Mouse (Mus musculus) heart, embryonic 12.5 days (tissue): ENCODE measurements around the gene Snx1. TPM values are rescaled to one million over a fixed set of nuclear protein-coding genes. Genes with fewer than 3 reads are reported as not detected.
A peak's percentile ranks its signal among the peaks of the same experiment; 100 is the strongest.

Source experiments
- ATAC-seq: fragments of 200-750 bp; cut with Nextera tagmentation; 2 replicates; pipeline ENCODE4 v1.8.0; 2017; ENCODE audit warnings: moderate TSS enrichment, moderate library complexity; ENCODE audit not compliant: insufficient number of reproducible peaks, low FRiP score
- H3K27ac ChIP-seq: fragments of 300-500 bp; sonication (generic); 2 replicates; pipeline ENCODE4 v1.5.1; 2016; ENCODE audit warnings: mild to moderate bottlenecking, moderate library complexity; ENCODE audit not compliant: poor library complexity, severe bottlenecking
- H3K27me3 ChIP-seq: fragments of 300-500 bp; sonication (generic); replicated peaks from 2 replicates; pipeline ENCODE4 v1.6.1; 2016; ENCODE audit warnings: mild to moderate bottlenecking, moderate library complexity
- H3K36me3 ChIP-seq: fragments of 300-500 bp; sonication (generic); 2 replicates; pipeline ENCODE4 v1.6.1; 2016; ENCODE audit warnings: mild to moderate bottlenecking, moderate library complexity
- H3K4me1 ChIP-seq: fragments of 300-500 bp; sonication (generic); replicated peaks from 2 replicates; pipeline ENCODE4 v1.6.1; 2016; ENCODE audit warnings: mild to moderate bottlenecking
- H3K4me2 ChIP-seq: fragments of 300-500 bp; sonication (generic); 2 replicates; pipeline ENCODE4 v1.6.1; 2016; ENCODE audit warnings: mild to moderate bottlenecking, moderate library complexity
- H3K4me3 ChIP-seq: fragments of 300-500 bp; sonication (generic); 2 replicates; pipeline ENCODE4 v1.5.1; 2016; ENCODE audit warnings: mild to moderate bottlenecking
- H3K9ac ChIP-seq: fragments of 300-500 bp; sonication (generic); 2 replicates; pipeline ENCODE4 v1.6.1; 2016; ENCODE audit warnings: mild to moderate bottlenecking, moderate library complexity
- H3K9me3 ChIP-seq: fragments of 300-500 bp; sonication (generic); replicated peaks from 2 replicates; pipeline ENCODE4 v1.6.1; 2016; ENCODE audit warnings: mild to moderate bottlenecking, moderate library complexity
- WGBS: fragments of 180-500 bp; shearing (Covaris S2); methylation state at CpG from one replicate; pipeline ENCODE4 v1.1.7; 2016; 5-methylcytosine and 5-hydroxymethylcytosine counted together
- polyA plus RNA-seq: library from polyadenylated mRNA; unstranded; fragments of >200 nt; fragmentation: Nextera tagmentation; extraction: Ambion mirVana; gene quantifications from 2 replicates; pipeline ENCODE4 v1.2.1, GENCODE M21; 2016

Snx1 gene
- polyA plus RNA-seq, 1 experiment from 2014 or later = 68.8 TPM

- WGBS = 74% methylated on average over 3 of the region's 3 CpGs
- no peaks in the 10 kb centered on the region for H3K9me3 ChIP-seq
- H3K4me2 ChIP-seq = no peak overlapping the region
- H3K4me3 ChIP-seq = no peak overlapping the region
- ATAC-seq = no peak
- H3K36me3 ChIP-seq = peaks cover 26% of the 10 kb centered on the region
- peaks cover 10% of the 10 kb centered on the region for H3K4me1 ChIP-seq
- H3K27me3 ChIP-seq = no peaks in the 10 kb centered on the region
- no peak overlapping the region for H3K27ac ChIP-seq
- H3K9ac ChIP-seq = no peak overlapping the region
These were observed 12.0 kb downstream of the Snx1 start for GRCm38 (mm10) chr9:66114341-66114740.

- no peak overlapping the region for H3K4me3 ChIP-seq
- peaks cover 10% of the 10 kb centered on the region for H3K4me1 ChIP-seq
- 85% methylated on average over 8 of the region's 8 CpGs for WGBS
- H3K4me2 ChIP-seq = no peak overlapping the region
- H3K9me3 ChIP-seq = no peaks in the 10 kb centered on the region
- H3K27me3 ChIP-seq = no peaks in the 10 kb centered on the region
- H3K36me3 ChIP-seq = peaks cover 50% of the 10 kb centered on the region
- H3K9ac ChIP-seq = no peak overlapping the region
- no peak overlapping the region for H3K27ac ChIP-seq
- ATAC-seq = no peak
These were observed 15.6 kb downstream of the Snx1 start for GRCm38 (mm10) chr9:66110611-66111379.

DNA sequence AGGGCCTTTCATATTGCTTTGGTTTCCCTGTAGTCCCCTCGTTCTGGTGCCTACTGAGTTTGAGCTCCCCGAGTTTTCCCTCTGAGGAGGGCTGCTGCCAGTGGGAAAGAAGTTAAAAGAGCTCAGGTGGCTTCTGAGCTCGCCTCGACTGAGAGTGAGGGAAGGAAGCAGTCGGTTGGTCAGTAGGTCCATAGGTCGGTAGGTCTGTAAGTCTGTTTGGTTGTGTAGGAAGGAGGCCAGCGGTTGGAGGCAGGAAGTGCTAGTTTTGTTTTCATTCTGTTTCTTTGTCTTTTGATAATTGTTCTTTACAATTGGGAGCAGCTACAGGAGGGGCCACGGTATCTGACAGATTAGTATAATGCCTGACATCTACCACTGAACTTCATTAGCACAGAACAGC, 16.3 kb downstream of the Snx1 start:
- no peaks in the 10 kb centered on the region for H3K9me3 ChIP-seq
- H3K4me2 ChIP-seq = no peak overlapping the region
- 70% methylated on average over 8 of the region's 8 CpGs for WGBS
- H3K36me3 ChIP-seq = peaks cover 51% of the 10 kb centered on the region
- no peak overlapping the region for H3K9ac ChIP-seq
- ATAC-seq = no peak
- no peak overlapping the region for H3K27ac ChIP-seq
- H3K4me1 ChIP-seq = peaks cover 10% of the 10 kb centered on the region
- no peaks in the 10 kb centered on the region for H3K27me3 ChIP-seq
- H3K4me3 ChIP-seq = no peak overlapping the region

- 95% methylated on average over 1 of the region's 1 CpGs for WGBS
- H3K4me3 ChIP-seq = no peak overlapping the region
- H3K9ac ChIP-seq = no peak overlapping the region
- no peaks in the 10 kb centered on the region for H3K9me3 ChIP-seq
- H3K4me1 ChIP-seq = peaks cover 10% of the 10 kb centered on the region
- no peak overlapping the region for H3K4me2 ChIP-seq
- no peak for ATAC-seq
- no peak overlapping the region for H3K27ac ChIP-seq
- H3K27me3 ChIP-seq = no peaks in the 10 kb centered on the region
- peaks cover 55% of the 10 kb centered on the region for H3K36me3 ChIP-seq
These were observed 16.8 kb downstream of the Snx1 start for GRCm38 (mm10) chr9:66109574-66109973.

GRCm38 (mm10) chr9:66105168-66105567, 21.2 kb downstream of the Snx1 start:
- H3K4me2 ChIP-seq = no peak overlapping the region
- WGBS = 88% methylated on average over 8 of the region's 8 CpGs
- no peaks in the 10 kb centered on the region for H3K9me3 ChIP-seq
- no peak for ATAC-seq
- peaks cover 77% of the 10 kb centered on the region for H3K36me3 ChIP-seq
- no peak overlapping the region for H3K27ac ChIP-seq
- no peaks in the 10 kb centered on the region for H3K27me3 ChIP-seq
- no peak overlapping the region for H3K9ac ChIP-seq
- H3K4me3 ChIP-seq = no peak overlapping the region
- H3K4me1 ChIP-seq = no peaks in the 10 kb centered on the region

DNA sequence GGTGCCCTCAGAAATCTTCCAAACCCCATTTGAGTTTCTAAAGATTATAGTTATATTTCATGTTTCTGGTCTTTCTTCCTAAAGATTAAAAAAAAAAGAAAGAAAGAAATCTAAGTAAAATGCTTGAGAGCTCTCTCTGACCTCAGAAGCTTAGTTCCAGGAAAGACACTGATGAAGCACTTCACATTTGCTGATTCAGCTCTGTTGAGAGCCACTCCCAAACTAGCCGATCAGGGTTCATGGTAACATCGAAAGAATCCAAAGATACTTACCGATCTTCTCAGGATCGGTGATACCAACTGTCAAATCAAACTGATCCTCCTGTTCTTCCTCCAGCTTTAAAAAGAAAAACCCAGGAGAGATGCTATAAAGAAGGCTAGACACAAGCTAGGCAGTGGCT, 21.8 kb downstream of the Snx1 start:
- no peak overlapping the region for H3K4me2 ChIP-seq

DNA sequence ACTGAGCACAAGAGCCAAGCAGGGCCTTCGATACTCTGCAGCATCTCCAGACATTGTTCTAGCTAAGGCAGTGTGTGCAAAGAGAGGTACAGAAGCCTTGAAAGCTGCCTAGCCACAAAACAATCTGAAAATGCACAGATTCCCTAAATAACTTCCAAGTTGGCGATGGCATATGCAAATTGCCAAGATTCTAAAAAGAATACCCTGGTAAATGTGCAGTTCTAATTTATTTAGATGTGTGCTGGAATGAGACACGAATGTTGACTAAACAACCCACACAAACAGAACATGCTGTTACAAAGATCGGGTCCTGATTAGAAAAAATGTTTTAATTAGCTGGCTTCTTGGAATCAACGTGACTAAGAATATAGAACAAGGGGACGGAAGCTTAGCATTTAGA, 23.7 kb downstream of the Snx1 start:
- ATAC-seq = no peak
- no peak overlapping the region for H3K4me2 ChIP-seq
- H3K4me3 ChIP-seq = no peak overlapping the region
- WGBS = 91% methylated on average over 6 of the region's 6 CpGs
- H3K36me3 ChIP-seq = peaks cover 76% of the 10 kb centered on the region
- no peaks in the 10 kb centered on the region for H3K27me3 ChIP-seq
- H3K9ac ChIP-seq = no peak overlapping the region
- no peak overlapping the region for H3K27ac ChIP-seq
- H3K4me1 ChIP-seq = no peaks in the 10 kb centered on the region
- no peaks in the 10 kb centered on the region for H3K9me3 ChIP-seq

More for the DNA sequence above, 21.8 kb downstream of the Snx1 start:
- 83% methylated on average over 4 of the region's 4 CpGs for whole genome bisulfite sequencing
- Histone ChIP-seq H3K9me3 (no peaks in the 10 kb centered on the region), H3K4me1 (no peaks in the 10 kb centered on the region), H3K9ac (no peak overlapping the region), H3K27me3 (no peaks in the 10 kb centered on the region), H3K27ac (no peak overlapping the region), H3K4me3 (no peak overlapping the region), H3K36me3 (peaks cover 78% of the 10 kb centered on the region)
- ATAC-seq = no peak

- ATAC-seq = no peak
- H3K4me3 ChIP-seq = no peak overlapping the region
- peaks cover 77% of the 10 kb centered on the region for H3K36me3 ChIP-seq
- H3K27me3 ChIP-seq = no peaks in the 10 kb centered on the region
- 85% methylated on average over 8 of the region's 8 CpGs for WGBS
- H3K4me2 ChIP-seq = no peak overlapping the region
- no peak overlapping the region for H3K9ac ChIP-seq
- no peaks in the 10 kb centered on the region for H3K9me3 ChIP-seq
- H3K27ac ChIP-seq = no peak overlapping the region
- no peaks in the 10 kb centered on the region for H3K4me1 ChIP-seq
These were observed 24.8 kb downstream of the Snx1 start for GRCm38 (mm10) chr9:66101577-66101976.

- WGBS = 40% methylated on average over 2 of the region's 2 CpGs
- ATAC-seq = no peak
- Histone ChIP-seq H3K27ac (no peak overlapping the region), H3K27me3 (no peaks in the 10 kb centered on the region), H3K9me3 (no peaks in the 10 kb centered on the region), H3K4me3 (no peak overlapping the region), H3K4me2 (no peak overlapping the region), H3K4me1 (peaks cover 22% of the 10 kb centered on the region), H3K9ac (0 out of 2 replicates have a peak overlapping the region, but pooled peaks have one; percentile 29), H3K36me3 (peaks cover 89% of the 10 kb centered on the region)
These were observed 33.7 kb downstream of the Snx1 start for GRCm38 (mm10) chr9:66092664-66093063.

DNA sequence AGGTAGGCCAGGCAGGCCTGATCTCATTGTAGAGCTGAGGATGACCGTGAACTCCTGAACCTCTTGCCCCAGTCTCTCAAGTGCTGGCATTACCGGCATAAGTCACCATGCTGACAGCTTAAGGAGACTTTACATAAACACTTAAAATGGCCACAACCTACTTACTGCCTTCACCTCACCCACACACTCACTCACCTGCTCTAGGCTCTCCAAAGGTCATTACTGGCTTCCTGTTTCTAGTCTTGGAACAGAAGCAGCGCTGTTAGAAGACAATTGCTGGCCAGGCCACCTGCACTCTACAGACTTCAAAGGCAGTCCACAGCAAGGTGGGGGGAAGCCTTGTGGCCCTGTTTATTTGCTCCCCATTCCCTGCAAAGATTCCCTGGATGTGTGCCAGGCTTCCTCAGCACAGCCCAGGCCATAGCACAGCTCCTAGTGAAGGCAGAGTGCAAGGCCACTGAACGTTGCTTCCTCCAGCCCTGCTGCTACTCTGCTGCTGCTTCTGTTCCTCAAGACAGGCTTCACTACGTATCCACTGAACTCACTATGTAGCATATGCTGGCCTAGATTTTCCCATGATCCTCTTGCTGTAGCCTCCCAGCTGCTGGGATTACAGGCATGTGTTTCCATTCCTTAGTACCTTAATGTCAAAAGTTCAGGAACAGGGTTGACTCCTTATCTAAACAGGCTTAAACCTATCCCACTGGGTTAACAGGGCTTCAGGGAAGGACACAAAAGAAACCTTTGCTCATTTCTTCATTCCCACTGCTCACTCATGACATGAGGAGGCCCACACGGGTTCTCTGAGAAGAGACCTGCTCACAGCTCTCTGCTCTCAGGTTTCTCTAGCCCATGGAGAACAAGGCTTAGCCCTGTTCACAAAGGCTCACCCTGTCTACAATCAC, 34.8 kb downstream of the Snx1 start:
- Histone ChIP-seq H3K4me3 (no peak overlapping the region), H3K27me3 (no peaks in the 10 kb centered on the region), H3K9me3 (no peaks in the 10 kb centered on the region), H3K4me1 (peaks cover 22% of the 10 kb centered on the region), H3K9ac (no peak overlapping the region), H3K27ac (peak overlapping the region; percentile 30; the same call in 1 of the 2 replicates), H3K36me3 (peaks cover 90% of the 10 kb centered on the region), H3K4me2 (no peak overlapping the region)
- no peak for ATAC-seq
- 70% methylated on average over 6 of the region's 6 CpGs for WGBS

- H3K27me3 ChIP-seq = no peaks in the 10 kb centered on the region
- H3K27ac ChIP-seq = no peak overlapping the region
- H3K4me1 ChIP-seq = peaks cover 22% of the 10 kb centered on the region
- 89% methylated on average over 13 of the region's 13 CpGs for WGBS
- no peaks in the 10 kb centered on the region for H3K9me3 ChIP-seq
- H3K4me3 ChIP-seq = no peak overlapping the region
- ATAC-seq = no peak
- no peak overlapping the region for H3K9ac ChIP-seq
- H3K36me3 ChIP-seq = peaks cover 87% of the 10 kb centered on the region
- H3K4me2 ChIP-seq = no peak overlapping the region
These were observed 35.7 kb downstream of the Snx1 start for GRCm38 (mm10) chr9:66090593-66091244.
